Mouse (Mus musculus): ENCODE results near the gene Ntan1. TPM values are rescaled to one million over a fixed set of nuclear protein-coding genes. Genes with fewer than 3 reads are reported as not detected.
"Not testable (repeated sequence)": the region's sequence is repeated elsewhere in the genome, so short reads cannot be mapped to it uniquely, and the experiment has no call there.

Ntan1 gene
- polyA plus RNA-seq, 1 experiment from 2014 or later = 199 TPM

DNA sequence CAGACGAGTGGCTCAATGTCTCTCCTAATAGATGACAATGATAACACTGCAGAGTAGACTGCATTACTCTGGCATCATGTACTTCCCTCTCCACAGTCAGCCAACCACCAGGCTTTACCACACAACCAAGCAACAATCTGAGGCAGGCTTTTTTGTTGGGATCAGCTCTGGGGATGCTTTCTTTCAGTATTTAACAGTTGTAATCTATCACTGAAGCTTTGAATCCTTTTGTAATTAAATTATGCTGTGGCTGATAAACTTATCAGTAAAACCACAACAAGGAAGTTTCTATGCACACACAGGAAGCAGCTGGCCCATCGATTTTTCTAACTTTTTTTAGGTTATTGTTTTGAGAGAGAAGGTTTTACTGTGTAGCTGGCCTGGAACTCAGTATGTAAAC lies 29.7 kb downstream of the Ntan1 start:
- WGBS = 84% methylated on average over 2 of the region's 2 CpGs
- Histone ChIP-seq H3K9me3 (ENCODE audit: control insufficient read depth, low read length) (no peaks in the 10 kb centered on the region), H3K27ac (no peak overlapping the region)

DNA sequence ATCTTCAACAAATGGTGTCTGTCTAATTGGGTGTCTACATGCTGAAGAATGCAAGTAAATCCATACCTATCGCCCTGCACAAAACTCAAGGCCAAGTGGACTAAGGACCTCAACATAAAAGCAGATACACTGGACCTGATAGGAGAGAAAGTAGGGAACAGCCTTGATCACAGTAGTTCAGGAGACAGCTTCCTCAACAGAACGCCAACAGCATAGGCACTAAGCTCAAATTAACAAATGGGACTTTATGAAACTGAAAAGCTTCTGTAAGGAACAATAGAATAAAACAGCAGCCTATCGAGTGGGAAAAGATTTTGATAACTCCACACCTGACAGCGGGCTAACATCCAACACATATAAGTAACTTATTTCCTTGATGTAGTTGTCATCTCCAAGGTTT lies 32.8 kb downstream of the Ntan1 start:
- H3K27ac ChIP-seq = no peak overlapping the region
- no peak overlapping the region for H3K9ac ChIP-seq
- H3K9me3 ChIP-seq (ENCODE audit: control insufficient read depth, low read length) = no peaks in the 10 kb centered on the region
- ATAC-seq (ENCODE audit: low FRiP score) (no peak), DNase-seq (ENCODE audit: low spot score) (no peak)
- H3K27me3 ChIP-seq (ENCODE audit: control insufficient read depth, insufficient read depth, low read length) = no peaks in the 10 kb centered on the region
- no peak overlapping the region for H3K4me2 ChIP-seq (replicated peaks)
- WGBS = 97% methylated on average over 4 of the region's 4 CpGs
- H3K4me1 ChIP-seq (replicated peaks; ENCODE audit: control insufficient read depth, insufficient read depth, low read length) = no peaks in the 10 kb centered on the region
- H3K36me3 ChIP-seq (replicated peaks; ENCODE audit: control insufficient read depth, insufficient read depth) = peaks cover 51% of the 10 kb centered on the region
- H3K4me3 ChIP-seq (replicated peaks; ENCODE audit: low read length) = no peak overlapping the region

More for the DNA sequence above, 29.7 kb downstream of the Ntan1 start:
- Histone ChIP-seq H3K4me3 (replicated peaks; ENCODE audit: low read length) (no peak overlapping the region), H3K36me3 (replicated peaks; ENCODE audit: control insufficient read depth, insufficient read depth) (peaks cover 50% of the 10 kb centered on the region), H3K9ac (no peak overlapping the region), H3K27me3 (ENCODE audit: control insufficient read depth, insufficient read depth, low read length) (no peaks in the 10 kb centered on the region), H3K4me2 (replicated peaks) (no peak overlapping the region), H3K4me1 (replicated peaks; ENCODE audit: control insufficient read depth, insufficient read depth, low read length) (no peaks in the 10 kb centered on the region)
- no peak for ATAC-seq (ENCODE audit: low FRiP score)
- DNase-seq (ENCODE audit: low spot score) = no peak

DNA sequence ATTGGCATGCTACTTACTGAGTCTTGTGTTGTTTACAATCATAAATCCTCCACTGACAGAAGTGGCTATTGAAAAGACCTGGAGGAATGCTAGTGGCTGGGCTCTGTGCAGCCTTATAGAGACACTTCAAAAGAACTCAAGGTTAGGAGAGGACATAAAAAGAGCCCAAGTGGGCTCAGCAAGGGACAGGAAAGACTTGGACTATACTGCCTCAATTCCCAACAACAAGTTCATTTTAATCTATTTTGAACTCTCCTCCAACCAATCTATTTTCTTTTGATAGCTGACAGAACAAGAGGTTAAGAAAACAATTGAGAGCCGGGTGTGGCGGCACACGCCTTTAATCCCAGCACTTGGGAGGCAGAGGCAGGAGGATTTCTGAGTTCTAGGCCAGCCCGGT lies 35.2 kb downstream of the Ntan1 start:
- DNase-seq (ENCODE audit: low spot score) = no peak

DNA sequence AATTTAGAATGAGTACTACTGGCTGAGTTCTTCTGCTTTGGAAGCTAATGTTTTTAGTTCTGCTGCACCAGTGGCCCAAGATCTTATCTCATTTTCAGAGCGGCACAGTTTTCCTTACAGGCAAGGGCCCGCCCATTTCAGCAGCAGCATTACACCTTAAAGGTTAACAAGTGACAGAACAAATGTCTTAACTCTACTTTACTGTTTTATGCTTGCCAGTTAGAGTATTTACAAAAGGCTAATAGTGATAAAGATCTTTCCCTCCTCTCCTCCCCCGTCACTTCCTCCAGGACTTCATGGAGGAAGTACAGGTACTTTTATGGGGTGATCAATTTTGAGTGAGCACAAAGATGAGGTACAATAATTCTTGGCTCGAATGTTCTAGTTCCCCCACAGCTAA lies 47.4 kb downstream of the Ntan1 start:
- 94% methylated on average over 4 of the region's 4 CpGs for WGBS
- H3K9me3 ChIP-seq (ENCODE audit: control insufficient read depth, low read length) = no peaks in the 10 kb centered on the region
- H3K4me3 ChIP-seq (replicated peaks; ENCODE audit: low read length) = no peak overlapping the region
- H3K27ac ChIP-seq = no peak overlapping the region
- no peaks in the 10 kb centered on the region for H3K4me1 ChIP-seq (replicated peaks; ENCODE audit: control insufficient read depth, insufficient read depth, low read length)
- H3K27me3 ChIP-seq (ENCODE audit: control insufficient read depth, insufficient read depth, low read length) = no peaks in the 10 kb centered on the region
- ATAC-seq (ENCODE audit: low FRiP score) (no peak), DNase-seq (ENCODE audit: low spot score) (no peak)
- peaks cover 15% of the 10 kb centered on the region for H3K36me3 ChIP-seq (replicated peaks; ENCODE audit: control insufficient read depth, insufficient read depth)
- no peak overlapping the region for H3K4me2 ChIP-seq (replicated peaks)
- no peak overlapping the region for H3K9ac ChIP-seq

More for the DNA sequence above, 35.2 kb downstream of the Ntan1 start:
- H3K36me3 ChIP-seq (replicated peaks; ENCODE audit: control insufficient read depth, insufficient read depth) = peaks cover 66% of the 10 kb centered on the region
- WGBS = 95% methylated on average over 4 of the region's 4 CpGs
- ATAC-seq (ENCODE audit: low FRiP score) = no peak
- no peak overlapping the region for H3K4me3 ChIP-seq (replicated peaks; ENCODE audit: low read length)
- H3K27me3 ChIP-seq (ENCODE audit: control insufficient read depth, insufficient read depth, low read length) = no peaks in the 10 kb centered on the region
- H3K4me2 ChIP-seq (replicated peaks) = no peak overlapping the region
- H3K4me1 ChIP-seq (replicated peaks; ENCODE audit: control insufficient read depth, insufficient read depth, low read length) = no peaks in the 10 kb centered on the region
- H3K9me3 ChIP-seq (ENCODE audit: control insufficient read depth, low read length) = no peaks in the 10 kb centered on the region
- H3K27ac ChIP-seq = no peak overlapping the region
- H3K9ac ChIP-seq = no peak overlapping the region

DNA sequence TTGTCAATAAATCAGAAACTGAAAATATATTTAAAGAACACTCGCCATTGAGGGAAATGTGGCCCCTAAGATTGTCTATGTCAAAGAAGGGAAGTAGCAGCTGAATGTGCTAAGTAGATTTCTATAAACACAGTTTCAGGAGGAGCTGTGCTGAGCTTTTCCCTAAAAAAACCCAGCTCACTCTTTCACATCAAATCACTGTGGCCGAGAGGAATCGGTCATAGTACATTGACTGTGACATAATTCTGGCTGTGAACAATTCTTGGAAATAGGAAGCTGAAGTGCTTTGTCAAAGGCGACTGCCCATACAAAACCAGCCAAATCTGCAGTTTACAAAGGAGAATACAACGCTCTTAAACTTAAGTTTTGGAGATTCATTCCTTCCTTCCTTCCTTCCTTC lies 48.0 kb downstream of the Ntan1 start:
- ATAC-seq (ENCODE audit: low FRiP score) (no peak), DNase-seq (ENCODE audit: low spot score) (no peak)
- Histone ChIP-seq H3K4me2 (replicated peaks) (no peak overlapping the region), H3K9me3 (ENCODE audit: control insufficient read depth, low read length) (no peaks in the 10 kb centered on the region), H3K27ac (no peak overlapping the region), H3K4me3 (replicated peaks; ENCODE audit: low read length) (no peak overlapping the region), H3K4me1 (replicated peaks; ENCODE audit: control insufficient read depth, insufficient read depth, low read length) (no peaks in the 10 kb centered on the region), H3K36me3 (replicated peaks; ENCODE audit: control insufficient read depth, insufficient read depth) (peaks cover 17% of the 10 kb centered on the region), H3K27me3 (ENCODE audit: control insufficient read depth, insufficient read depth, low read length) (no peaks in the 10 kb centered on the region), H3K9ac (no peak overlapping the region)
- 82% methylated on average over 5 of the region's 5 CpGs for WGBS

DNA sequence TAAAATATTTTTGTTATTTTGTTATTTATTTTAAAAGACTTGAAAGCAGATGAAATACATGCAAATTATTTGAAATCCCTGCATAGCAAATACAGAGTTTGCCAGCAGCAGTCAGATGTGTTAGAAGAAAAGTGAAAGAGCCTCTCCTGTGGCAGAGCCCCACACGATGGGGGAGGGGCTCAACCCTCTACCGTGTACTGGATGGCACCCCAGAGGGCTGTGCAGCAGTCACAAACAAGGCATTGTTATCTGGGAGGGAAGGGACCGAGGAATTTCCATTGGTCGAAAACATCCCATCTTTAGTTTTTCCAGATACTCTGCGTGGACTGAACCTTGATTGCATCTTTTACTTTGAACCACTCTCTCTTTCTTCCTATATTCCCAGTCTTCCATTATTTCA lies 48.8 kb downstream of the Ntan1 start:
- Histone ChIP-seq H3K36me3 (replicated peaks; ENCODE audit: control insufficient read depth, insufficient read depth) (peaks cover 25% of the 10 kb centered on the region), H3K4me2 (replicated peaks) (peak overlapping the region; percentile 45; the same call in 1 of the 2 replicates)
- H3K4me3 ChIP-seq (replicated peaks; ENCODE audit: low read length); H3K9me3 ChIP-seq (ENCODE audit: control insufficient read depth, low read length); H3K9ac ChIP-seq; H3K27ac ChIP-seq; H3K4me1 ChIP-seq (replicated peaks; ENCODE audit: control insufficient read depth, insufficient read depth, low read length); H3K27me3 ChIP-seq (ENCODE audit: control insufficient read depth, insufficient read depth, low read length); DNase-seq (ENCODE audit: low spot score): not testable (repeated sequence)
- WGBS = 11% methylated on average over 5 of the region's 5 CpGs
- peak; percentile 73; the same call in 1 of the 2 replicates for ATAC-seq (ENCODE audit: low FRiP score)

DNA sequence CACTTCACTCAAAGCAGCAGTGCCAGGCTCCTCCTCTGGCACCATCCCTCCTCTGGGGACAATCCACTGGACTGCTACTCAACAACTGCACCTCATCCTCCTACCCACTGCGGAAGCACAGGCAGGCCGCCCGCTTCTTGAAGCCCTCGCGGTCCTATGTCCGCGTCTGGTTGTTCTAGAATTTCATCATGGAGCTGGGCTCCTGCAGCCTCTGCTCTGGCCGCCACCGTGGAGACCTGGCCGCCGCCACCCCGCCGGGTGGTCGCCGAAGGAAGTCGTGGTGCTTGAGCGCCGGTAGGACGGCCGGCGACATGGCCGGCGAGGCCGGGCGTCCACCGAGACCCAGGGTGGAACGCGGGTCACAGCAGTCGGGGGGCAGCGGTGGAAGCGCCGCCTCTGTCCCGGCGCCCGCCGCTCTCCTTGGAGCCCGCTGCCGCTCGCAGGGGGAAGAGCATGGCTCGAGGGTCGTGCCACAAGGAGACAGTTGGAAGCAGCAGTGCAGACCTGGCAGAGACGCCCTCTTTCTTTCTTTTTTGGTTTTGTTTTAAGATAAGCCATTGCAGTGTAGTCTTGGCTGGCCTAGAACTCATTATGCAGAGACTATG lies 49.4 kb downstream of the Ntan1 start:
- no peak overlapping the region for H3K27ac ChIP-seq
- H3K4me1 ChIP-seq (replicated peaks; ENCODE audit: control insufficient read depth, insufficient read depth, low read length) = no peaks in the 10 kb centered on the region
- H3K27me3 ChIP-seq (ENCODE audit: control insufficient read depth, insufficient read depth, low read length) = no peaks in the 10 kb centered on the region
- peak overlapping the region; percentile 18 for H3K4me3 ChIP-seq (replicated peaks; ENCODE audit: low read length)
- peak; percentile 70; the same call in 1 of the 2 replicates for ATAC-seq (ENCODE audit: low FRiP score)
- peaks cover 25% of the 10 kb centered on the region for H3K36me3 ChIP-seq (replicated peaks; ENCODE audit: control insufficient read depth, insufficient read depth)
- peak overlapping the region; percentile 34; the same call in 1 of the 2 replicates for H3K9ac ChIP-seq
- no peaks in the 10 kb centered on the region for H3K9me3 ChIP-seq (ENCODE audit: control insufficient read depth, low read length)
- WGBS = 8% methylated on average over 42 of the region's 42 CpGs
- DNase-seq (ENCODE audit: low spot score) = no peak
- H3K4me2 ChIP-seq (replicated peaks) = peak overlapping the region; percentile 45

DNA sequence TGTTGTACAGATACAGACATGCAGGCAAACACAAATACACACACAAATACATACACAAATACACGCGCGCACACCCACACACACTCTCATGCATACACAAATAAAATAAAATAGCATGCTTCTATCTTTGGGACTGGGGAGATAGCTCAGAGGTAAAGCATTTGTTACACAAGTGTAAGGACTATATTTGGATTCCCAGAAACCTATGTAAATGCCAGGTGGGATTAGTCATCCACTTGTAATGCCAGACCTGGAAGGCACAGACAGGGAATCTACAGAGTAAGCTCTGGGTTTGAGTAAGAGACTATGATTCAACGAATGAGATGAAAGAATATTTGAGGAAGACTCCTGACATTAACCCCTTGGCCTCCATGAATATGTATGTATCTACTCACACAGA lies 56.8 kb downstream of the Ntan1 start:
- Histone ChIP-seq H3K9ac (no peak overlapping the region), H3K4me3 (replicated peaks; ENCODE audit: low read length) (no peak overlapping the region), H3K27ac (no peak overlapping the region), H3K4me1 (replicated peaks; ENCODE audit: control insufficient read depth, insufficient read depth, low read length) (no peaks in the 10 kb centered on the region), H3K9me3 (ENCODE audit: control insufficient read depth, low read length) (no peaks in the 10 kb centered on the region), H3K27me3 (ENCODE audit: control insufficient read depth, insufficient read depth, low read length) (no peaks in the 10 kb centered on the region), H3K4me2 (replicated peaks) (no peak overlapping the region), H3K36me3 (replicated peaks; ENCODE audit: control insufficient read depth, insufficient read depth) (peaks cover 61% of the 10 kb centered on the region)
- DNase-seq (ENCODE audit: low spot score) (no peak), ATAC-seq (ENCODE audit: low FRiP score) (no peak)
- 98% methylated on average over 4 of the region's 4 CpGs for whole genome bisulfite sequencing

DNA sequence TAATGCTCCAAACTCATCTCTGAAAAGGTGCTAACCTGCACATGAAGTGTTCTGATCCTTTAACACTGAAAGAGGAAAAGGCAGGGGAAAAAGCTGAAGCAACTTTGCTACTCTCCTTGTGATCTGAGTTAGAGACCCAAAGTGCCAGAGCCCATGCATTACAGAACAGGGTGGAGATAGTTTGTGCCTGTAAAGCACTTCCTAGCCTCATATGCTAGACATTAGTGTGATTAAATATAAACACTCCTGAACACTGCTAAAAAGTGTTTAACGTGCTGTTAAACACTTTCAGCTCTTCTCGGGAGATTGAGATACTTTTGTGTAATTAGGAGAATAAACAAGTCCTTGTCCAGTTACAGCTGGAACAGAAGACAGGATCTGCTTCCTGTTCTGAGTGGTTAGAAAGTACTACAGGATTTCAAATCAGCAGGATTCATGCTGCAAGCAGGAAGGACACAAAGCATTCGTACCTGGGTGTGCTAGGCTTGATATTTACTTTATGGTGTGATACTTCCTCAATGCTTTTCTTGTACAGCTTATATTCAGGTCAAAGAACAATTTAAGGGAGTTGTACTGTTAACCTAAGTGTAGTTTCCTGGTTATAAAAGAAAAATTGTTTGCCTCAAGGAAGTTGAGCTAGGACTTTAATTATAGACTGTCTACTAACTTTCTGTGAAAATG lies 64.6 kb downstream of the Ntan1 start:
- Histone ChIP-seq H3K9me3 (ENCODE audit: control insufficient read depth, low read length) (no peaks in the 10 kb centered on the region), H3K9ac (no peak overlapping the region), H3K4me3 (replicated peaks; ENCODE audit: low read length) (no peak overlapping the region), H3K27ac (no peak overlapping the region), H3K27me3 (ENCODE audit: control insufficient read depth, insufficient read depth, low read length) (no peaks in the 10 kb centered on the region), H3K4me2 (replicated peaks) (no peak overlapping the region), H3K36me3 (replicated peaks; ENCODE audit: control insufficient read depth, insufficient read depth) (peaks cover 26% of the 10 kb centered on the region), H3K4me1 (replicated peaks; ENCODE audit: control insufficient read depth, insufficient read depth, low read length) (no peaks in the 10 kb centered on the region)
- WGBS = 78% methylated on average over 3 of the region's 3 CpGs
- ATAC-seq (ENCODE audit: low FRiP score) (no peak), DNase-seq (ENCODE audit: low spot score) (no peak)

Measured in hindbrain, embryonic 14.5 days (tissue).